In genomic region chr10:123342591-123343236, GRCm38 (mm10) we compare ENCODE assay signal across 8 mouse cellular contexts.
DNase-seq lines count a peak whose midpoint lies in the region; ATAC-seq lines count a peak whose summit lies in the region.

No protein-coding gene starts in this region.

- peak; percentile 72 to 73 for DNase-seq in cerebellum, postnatal 10 days
- peak; percentile 3 for DNase-seq in ovary, postnatal 14 days (ENCODE audit: low spot score)
- no peak for DNase-seq in ovary, postnatal 10 days (ENCODE audit: low spot score)
- peak; percentile 14 to 36 for DNase-seq in frontal cortex, postnatal 14 days (ENCODE audit: low spot score in 2 of 2)
- DNase-seq in left cerebral cortex, postnatal 25 days (ENCODE audit: low spot score in 2 of 2) = peak; percentile 38 to 77
- peak; percentile 45 for DNase-seq in right cerebral cortex, postnatal 25 days

- ATAC-seq in cerebellum, adult (ENCODE audit: insufficient number of reproducible peaks, low FRiP score, low TSS enrichment) = no peak
- ATAC-seq in granulocyte monocyte progenitor cell, adult 5-6 weeks (replicated peaks; ENCODE audit: poor library complexity, severe bottlenecking) = no peak

- intact Hi-C loops in left cerebral cortex, postnatal 25 days (cut with DNase I) = no loop called here
